Mouse (Mus musculus) granulocyte monocyte progenitor cell, adult 5-6 weeks (primary cell): ENCODE data around the gene Traf3ip1. TPM values are rescaled to one million over a fixed set of nuclear protein-coding genes. Genes with fewer than 3 reads are reported as not detected.
A peak's percentile ranks its signal among the peaks of the same experiment; 100 is the strongest.

Experiments
- ATAC-seq: replicated peaks from 2 replicates; pipeline ENCODE4 v1.8.0; 2016; ENCODE audit warnings: mild to moderate bottlenecking, moderate TSS enrichment, inconsistent platforms; ENCODE audit not compliant: poor library complexity, severe bottlenecking
- total RNA-seq, 2 experiments: library from RNA; stranded (forward) in 1 of 2; stranded (reverse) in 1 of 2; fragments of 200-712, 200-1000 nt in 1 of 2; fragments of >200 nt in 1 of 2; fragmentation: Nextera tagmentation in 1 of 2; gene quantifications; 2 replicates each; pipeline ENCODE4 v1.2.3; 2014 to 2017

Traf3ip1 gene
- total RNA-seq (2014; fragmentation: Nextera tagmentation) (5.2 and 7.0 TPM in 2 replicates), total RNA-seq (2017) (4.6 and 5.6 TPM in 2 replicates)

- peak; percentile 96 for ATAC-seq
These were observed at the start of gene Traf3ip1 for GRCm38 (mm10) chr1:91494457-91495140. Gene Traf3ip1, plus strand, starts transcription at chr1:91494647.

- ATAC-seq: no peak
These were observed 49.3 kb upstream of the Traf3ip1 start for GRCm38 (mm10) chr1:91444841-91445830.

- ATAC-seq: no peak
These were observed 48.4 kb upstream of the Traf3ip1 start for GRCm38 (mm10) chr1:91446060-91446459.

- no peak for ATAC-seq
These were observed 47.9 kb upstream of the Traf3ip1 start for GRCm38 (mm10) chr1:91446511-91446910.

GRCm38 (mm10) chr1:91448688-91449087, 45.8 kb upstream of the Traf3ip1 start:
- ATAC-seq: no peak

GRCm38 (mm10) chr1:91450851-91451250, 43.6 kb upstream of the Traf3ip1 start:
- ATAC-seq: no peak

- ATAC-seq: no peak
These were observed 42.8 kb upstream of the Traf3ip1 start for GRCm38 (mm10) chr1:91451547-91452084.

GRCm38 (mm10) chr1:91453932-91454331, 40.5 kb upstream of the Traf3ip1 start:
- ATAC-seq: no peak

GRCm38 (mm10) chr1:91454366-91454765, 40.1 kb upstream of the Traf3ip1 start:
- no peak for ATAC-seq

GRCm38 (mm10) chr1:91454927-91455326, 39.5 kb upstream of the Traf3ip1 start:
- no peak for ATAC-seq

- ATAC-seq: no peak
These were observed 38.7 kb upstream of the Traf3ip1 start for GRCm38 (mm10) chr1:91455661-91456161.

GRCm38 (mm10) chr1:91456301-91456801, 38.1 kb upstream of the Traf3ip1 start:
- peak; percentile 40 for ATAC-seq

- no peak for ATAC-seq
These were observed 37.3 kb upstream of the Traf3ip1 start for GRCm38 (mm10) chr1:91457116-91457515.

- ATAC-seq: no peak
These were observed 36.7 kb upstream of the Traf3ip1 start for GRCm38 (mm10) chr1:91457698-91458097.

GRCm38 (mm10) chr1:91458223-91458861, 36.1 kb upstream of the Traf3ip1 start:
- ATAC-seq: peak; percentile 21

GRCm38 (mm10) chr1:91459059-91459809, 35.2 kb upstream of the Traf3ip1 start, which contains the start of gene Per2:
Gene Per2, minus strand, starts transcription at chr1:91459324.
- ATAC-seq: peak; percentile 75

- no peak for ATAC-seq
These were observed 34.4 kb upstream of the Traf3ip1 start for GRCm38 (mm10) chr1:91460069-91460468.

- no peak for ATAC-seq
These were observed 33.9 kb upstream of the Traf3ip1 start for GRCm38 (mm10) chr1:91460564-91460963.

- ATAC-seq: no peak
These were observed 31.0 kb upstream of the Traf3ip1 start for GRCm38 (mm10) chr1:91463336-91463995.
